Mouse (Mus musculus) thymus, postnatal 25 days (tissue): ENCODE measurements at regions not wholly inside any gene's neighbourhood (a gene's known extent, or its start where the extent isn't known, plus 50 kb on each side); places are given as distances from the start of the nearest gene placed in this dataset.
A peak's percentile ranks its signal among the peaks of the same experiment; 100 is the strongest.
"Not testable (repeated sequence)": the region's sequence is repeated elsewhere in the genome, so short reads cannot be mapped to it uniquely, and the experiment has no call there.

Source experiments
- DNase-seq: peaks from one replicate; pipeline ENCODE4 v3.0.0; 2022

GRCm38 (mm10) chr10:51397016-51397415, 83.4 kb upstream of the Gm49339 start:
- DNase-seq, result not testable (repeated sequence)

DNA sequence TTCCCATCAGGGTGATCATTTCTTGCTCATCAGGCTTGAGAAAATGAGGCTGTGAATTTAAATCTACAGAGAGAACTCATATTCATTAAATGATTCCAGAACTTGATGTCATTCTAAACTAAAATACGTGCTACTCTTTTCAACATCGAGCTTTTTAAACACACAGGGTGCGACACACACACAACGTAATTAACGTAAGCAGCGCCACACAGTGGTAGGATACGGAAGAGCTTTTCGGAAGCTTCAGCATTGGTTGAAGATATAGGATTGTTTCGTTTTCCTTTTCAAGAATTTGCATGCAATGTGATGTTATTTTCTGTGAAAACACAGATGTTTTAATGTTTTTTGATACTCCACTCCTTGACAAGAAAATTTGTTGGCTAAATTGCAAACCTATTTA, 75.3 kb upstream of the Gm49339 start:
- peak; percentile 29 for DNase-seq

DNA sequence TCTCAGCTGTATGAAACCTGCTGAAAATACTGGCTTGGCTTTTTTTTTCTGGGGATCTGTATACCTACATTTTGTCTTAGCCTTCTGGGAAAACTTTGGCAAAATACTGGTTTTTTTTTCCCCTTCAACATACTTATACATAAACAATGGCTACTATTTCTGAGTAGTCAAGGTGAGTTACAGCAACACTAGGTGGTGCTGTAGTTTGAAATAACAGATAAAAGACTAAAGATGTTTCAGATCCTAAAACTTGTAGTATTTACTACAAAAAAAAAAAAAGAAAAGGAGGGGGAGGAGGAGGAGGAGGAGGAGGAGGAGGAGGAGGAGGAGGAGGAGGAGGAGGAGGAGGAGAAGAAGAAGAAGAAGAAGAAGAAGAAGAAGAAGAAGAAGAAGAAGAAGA, 67.6 kb upstream of the Gm49339 start:
- DNase-seq, result no peak

- no peak for DNase-seq
Observed at GRCm38 (mm10) chr10:51414512-51414911, 65.9 kb upstream of the Gm49339 start.

DNA sequence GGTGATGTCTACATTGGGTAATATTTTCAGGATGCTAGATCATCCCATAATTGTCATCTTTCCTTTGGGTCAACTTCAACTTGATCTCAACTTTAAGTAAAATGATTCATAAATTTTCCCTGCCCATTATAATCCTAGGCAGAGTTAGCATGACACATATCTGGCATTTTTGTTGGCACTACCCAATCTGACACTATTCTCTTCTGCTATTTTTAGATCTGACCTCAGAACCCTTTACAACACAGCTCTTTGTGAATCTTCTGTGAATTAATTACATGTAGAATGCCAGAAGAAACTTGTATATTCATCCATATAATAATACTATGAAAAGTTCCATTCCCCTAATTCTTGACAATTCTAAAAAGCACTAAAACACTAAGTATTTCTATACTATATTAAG, 63.7 kb upstream of the Gm49339 start:
- DNase-seq, result no peak

GRCm38 (mm10) chr10:51417221-51417911, 63.0 kb upstream of the Gm49339 start:
- no peak for DNase-seq

GRCm38 (mm10) chr10:51418550-51418949, 61.9 kb upstream of the Gm49339 start:
- no peak for DNase-seq

- no peak for DNase-seq
Observed at GRCm38 (mm10) chr10:51422501-51422900, 57.9 kb upstream of the Gm49339 start.
